In genomic region chr5:139598715-139599114, GRCm38 (mm10) we compare ENCODE assay signal across 11 mouse cellular contexts. TPM values are rescaled to one million over a fixed set of nuclear protein-coding genes. Genes with fewer than 3 reads are reported as not detected.
DNase-seq lines count a peak whose midpoint lies in the region; ATAC-seq lines count a peak whose summit lies in the region.
"Had no signal": no experiment of that assay in that cellular context is flagged by ENCODE, and none has a peak within 500 bp of the region (broad histone marks: within the 10 kb centered on the region; RNA-seq: fewer than 3 reads in every experiment).

No protein-coding gene starts in this region.

- peaks cover 67% of the 10 kb centered on the region for H3K27me3 ChIP-seq in lung, embryonic 16.5 days (ENCODE audit: control insufficient read depth, insufficient read depth, low read depth, low read length)
- peaks cover 64% of the 10 kb centered on the region for H3K27me3 ChIP-seq in forebrain, embryonic 13.5 days
- peaks cover 96% of the 10 kb centered on the region for H3K27me3 ChIP-seq in limb, embryonic 12.5 days
- H3K27me3 ChIP-seq in stomach, embryonic 14.5 days (ENCODE audit: control insufficient read depth, insufficient read depth, low read length): peaks cover 10% of the 10 kb centered on the region; the same call in 1 of the 2 replicates

- H3K4me2 ChIP-seq in lung, embryonic 16.5 days (ENCODE audit: low read depth, low read length): peak overlapping the region; percentile 34
- H3K4me2 ChIP-seq in forebrain, embryonic 13.5 days: peak overlapping the region; percentile 54
- H3K4me2 ChIP-seq in limb, embryonic 12.5 days: peak overlapping the region; percentile 56
- H3K4me2 ChIP-seq in stomach, embryonic 14.5 days (replicated peaks; ENCODE audit: low read depth, low read length): peak overlapping the region; percentile 45

- peaks cover 8% of the 10 kb centered on the region; the same call in 1 of the 2 replicates for H3K4me1 ChIP-seq in lung, embryonic 16.5 days (replicated peaks; ENCODE audit: control insufficient read depth, insufficient read depth, low read length)
- H3K4me1 ChIP-seq in forebrain, embryonic 13.5 days: peaks cover 32% of the 10 kb centered on the region
- peaks cover 27% of the 10 kb centered on the region for H3K4me1 ChIP-seq in limb, embryonic 12.5 days (replicated peaks)
- H3K4me1 ChIP-seq in stomach, embryonic 14.5 days (ENCODE audit: control insufficient read depth, insufficient read depth, low read length): peaks cover 13% of the 10 kb centered on the region; the same call in 1 of the 2 replicates

- no peak overlapping the region for H3K27ac ChIP-seq in lung, embryonic 16.5 days (ENCODE audit: low read length)
- H3K27ac ChIP-seq in forebrain, embryonic 13.5 days: peak overlapping the region; percentile 25; the same call in 1 of the 2 replicates
- 0 out of 2 replicates have a peak overlapping the region, but pooled peaks have one; percentile 41 for H3K27ac ChIP-seq in limb, embryonic 12.5 days
- H3K27ac ChIP-seq in stomach, embryonic 14.5 days (ENCODE audit: low read length): peak overlapping the region; percentile 76; the same call in 1 of the 2 replicates
- H3K27ac ChIP-seq: liver, embryonic 14.5 days had no signal

- no peak for DNase-seq in lung, postnatal 25 days (ENCODE audit: low spot score)
- no peak for DNase-seq in testis, postnatal 10 days (ENCODE audit: low spot score)
- no peak for DNase-seq in cerebellum, adult 9-10 months
- DNase-seq: spleen, adult 18-20 months had no signal

- H3K4me3 ChIP-seq in lung, embryonic 16.5 days (ENCODE audit: low read length): no peak overlapping the region
- 0 out of 2 replicates have a peak overlapping the region, but pooled peaks have one; percentile 20 for H3K4me3 ChIP-seq in forebrain, embryonic 13.5 days
- H3K4me3 ChIP-seq in limb, embryonic 12.5 days (replicated peaks): peak overlapping the region; percentile 29; the same call in 1 of the 2 replicates
- no peak overlapping the region for H3K4me3 ChIP-seq in stomach, embryonic 14.5 days (ENCODE audit: low read depth, low read length)

- WGBS in lung, embryonic 16.5 days: 17% methylated on average over 4 of the region's 4 CpGs
- WGBS in forebrain, embryonic 13.5 days: 3% methylated on average over 4 of the region's 4 CpGs
- WGBS in limb, embryonic 12.5 days: 13% methylated on average over 4 of the region's 4 CpGs
- 19% methylated on average over 4 of the region's 4 CpGs for WGBS in stomach, embryonic 14.5 days

- H3K9ac ChIP-seq in lung, embryonic 16.5 days (ENCODE audit: low read length): no peak overlapping the region
- H3K9ac ChIP-seq in forebrain, embryonic 13.5 days: peak overlapping the region; percentile 34; the same call in 1 of the 2 replicates
- H3K9ac ChIP-seq in limb, embryonic 12.5 days (replicated peaks): peak overlapping the region; percentile 37; the same call in 1 of the 2 replicates
- H3K9ac ChIP-seq in stomach, embryonic 14.5 days (replicated peaks; ENCODE audit: low read depth, low read length): no peak overlapping the region
- H3K9ac ChIP-seq: liver, embryonic 14.5 days had no signal

- no peaks in the 10 kb centered on the region for H3K36me3 ChIP-seq in lung, embryonic 16.5 days (ENCODE audit: control insufficient read depth, insufficient read depth, low read length)
- no peaks in the 10 kb centered on the region for H3K36me3 ChIP-seq in forebrain, embryonic 13.5 days (ENCODE audit: poor library complexity, severe bottlenecking)
- H3K36me3 ChIP-seq in limb, embryonic 12.5 days: no peaks in the 10 kb centered on the region
- H3K36me3 ChIP-seq in stomach, embryonic 14.5 days (ENCODE audit: control insufficient read depth, insufficient read depth, low read length): no peaks in the 10 kb centered on the region

- no peaks in the 10 kb centered on the region for H3K9me3 ChIP-seq in lung, embryonic 16.5 days (ENCODE audit: control insufficient read depth, low read length)
- H3K9me3 ChIP-seq in forebrain, embryonic 13.5 days (replicated peaks): no peaks in the 10 kb centered on the region
- H3K9me3 ChIP-seq in limb, embryonic 12.5 days: no peaks in the 10 kb centered on the region
- no peaks in the 10 kb centered on the region for H3K9me3 ChIP-seq in stomach, embryonic 14.5 days (ENCODE audit: control insufficient read depth, low read depth, low read length)

- 0 out of 2 replicates have a peak, but pooled peaks have one; percentile 7 for ATAC-seq in lung, embryonic 16.5 days (ENCODE audit: low read depth)
- ATAC-seq in forebrain, embryonic 13.5 days: peak; percentile 10; the same call in 1 of the 2 replicates
- no peak for ATAC-seq in limb, embryonic 12.5 days (ENCODE audit: insufficient number of reproducible peaks, insufficient read depth, low FRiP score, low TSS enrichment, low read depth)
- ATAC-seq in stomach, embryonic 14.5 days (ENCODE audit: insufficient number of reproducible peaks, insufficient read depth, low FRiP score, low read depth): no peak
- ATAC-seq in erythroblast, adult 5-6 weeks (replicated peaks; ENCODE audit: low FRiP score, poor library complexity, severe bottlenecking): no peak

RNA-seq across cellular contexts. Expression of gene Uncx, which starts 55.4 kb away (rescaled TPM):
- polyA plus RNA-seq in lung, embryonic 16.5 days (2015; fragmentation: Nextera tagmentation; extraction: Ambion mirVana): 0.08 TPM in 1 of 2 replicates, not detected in the other
- polyA plus RNA-seq in forebrain, embryonic 13.5 days (2015; fragmentation: Nextera tagmentation; extraction: Ambion mirVana): 8.5 and 18.1 TPM in 2 replicates
- 0.11 and 0.23 TPM in 2 replicates for polyA plus RNA-seq in limb, embryonic 12.5 days (2016; fragmentation: Nextera tagmentation; extraction: Ambion mirVana)
- not detected in 2 replicates for polyA plus RNA-seq in stomach, embryonic 14.5 days (2014; fragmentation: Nextera tagmentation; extraction: Ambion mirVana)
- not detected in 2 replicates for total RNA-seq in erythroblast, adult 5-6 weeks (2015; ENCODE audit: low replicate concordance)
- not detected in 2 replicates for total RNA-seq in erythroblast, adult 5-6 weeks (2017; ENCODE audit: low replicate concordance)
- polyA plus RNA-seq: heart, postnatal 0 days; liver, embryonic 14.5 days had no signal

Comparison
In these comparisons a context has a peak if more than half of its experiments do, and no peak if none do; other contexts are left out.
1. ATAC-seq: peak in lung, embryonic 16.5 days (single experiment) and forebrain, embryonic 13.5 days (single experiment); none in limb, embryonic 12.5 days (single experiment), stomach, embryonic 14.5 days (single experiment) and erythroblast, adult 5-6 weeks (single experiment).
2. H3K4me3 ChIP-seq: peak in forebrain, embryonic 13.5 days (single experiment) and limb, embryonic 12.5 days (single experiment); none in lung, embryonic 16.5 days (single experiment) and stomach, embryonic 14.5 days (single experiment).
3. H3K9ac ChIP-seq: peak in forebrain, embryonic 13.5 days (single experiment) and limb, embryonic 12.5 days (single experiment); none in lung, embryonic 16.5 days (single experiment) and stomach, embryonic 14.5 days (single experiment).
4. Peak in every context shown above with its lines, with median percentiles within 50 percentile points of each other: H3K4me2 ChIP-seq.